Mouse (Mus musculus): ENCODE results near the gene Naa15.

DNA sequence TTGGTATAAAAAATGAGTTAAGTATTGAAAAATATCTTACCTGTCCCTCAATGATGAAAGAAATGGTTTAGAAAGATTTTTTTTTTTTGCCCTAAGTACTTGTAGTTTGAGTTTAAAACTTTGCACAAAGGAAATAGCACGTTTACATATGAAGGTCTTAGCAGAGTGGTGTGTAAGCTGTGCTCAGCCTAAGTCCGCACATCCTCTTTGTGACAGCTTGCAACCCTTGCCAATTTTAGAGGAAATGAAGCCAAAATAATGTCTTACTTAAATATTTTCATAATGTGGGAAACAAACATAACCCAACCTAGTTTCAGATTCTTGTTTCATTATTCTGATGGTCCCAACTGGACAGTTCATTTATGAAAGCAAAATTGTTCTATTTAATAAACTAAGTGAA is 79.5 kb downstream of the Naa15 start:
- TF ChIP-seq CTCF (IDR thresholded peaks at IDR 0.05; ENCODE audit: low read depth): no peak
- TF ChIP-seq EP300 (IDR thresholded peaks at IDR 0.05; ENCODE audit: low read depth): no peak

Measured in liver, embryonic 14.5 days (tissue).